Mouse (Mus musculus) hindbrain, embryonic 10.5 days (tissue): ENCODE results near the gene Qrfp. TPM values are rescaled to one million over a fixed set of nuclear protein-coding genes. Genes with fewer than 3 reads are reported as not detected.

Experiments
- DNase-seq: peaks from one replicate; pipeline ENCODE4 v3.0.0-alpha.2; 2017; ENCODE audit warnings: low spot score
- H3K27ac ChIP-seq: fragments of 300-500 bp; sonication (generic); 2 replicates; pipeline ENCODE4 v1.5.1; 2016; ENCODE audit warnings: mild to moderate bottlenecking, moderate library complexity
- H3K27me3 ChIP-seq: fragments of 300-500 bp; sonication (generic); 2 replicates; pipeline ENCODE4 v1.6.1; 2016; ENCODE audit warnings: mild to moderate bottlenecking; ENCODE audit not compliant: poor library complexity, insufficient read depth, severe bottlenecking
- H3K36me3 ChIP-seq: fragments of 300-500 bp; sonication (generic); 2 replicates; pipeline ENCODE4 v1.6.1; 2016; ENCODE audit warnings: mild to moderate bottlenecking, moderate library complexity
- H3K4me1 ChIP-seq: fragments of 300-500 bp; sonication (generic); replicated peaks from 2 replicates; pipeline ENCODE4 v1.6.1; 2016; ENCODE audit warnings: mild to moderate bottlenecking
- H3K4me3 ChIP-seq: fragments of 300-500 bp; sonication (generic); 2 replicates; pipeline ENCODE4 v1.5.1; 2016; ENCODE audit warnings: mild to moderate bottlenecking, moderate library complexity
- H3K9me3 ChIP-seq: fragments of 300-500 bp; sonication (generic); 2 replicates; pipeline ENCODE4 v1.6.1; 2016; ENCODE audit warnings: mild to moderate bottlenecking, moderate library complexity
- WGBS: fragments of 180-500 bp; shearing (Covaris S2); methylation state at CpG from one replicate; pipeline ENCODE4 v1.1.7; 2016; 5-methylcytosine and 5-hydroxymethylcytosine counted together
- polyA plus RNA-seq: library from polyadenylated mRNA; unstranded; fragments of >200 nt; fragmentation: Nextera tagmentation; extraction: Ambion mirVana; gene quantifications from 2 replicates; pipeline ENCODE4 v1.2.1, GENCODE M21; 2016

Gene Qrfp
- polyA plus RNA-seq, 1 experiment from 2014 or later, result 0.20 TPM

GRCm38 (mm10) chr2:31809358-31809740, 1.0 kb downstream of the Qrfp start:
- WGBS, result 40% methylated on average over 2 of the region's 2 CpGs
- no peak overlapping the region for H3K4me3 ChIP-seq
- H3K36me3 ChIP-seq, result peaks cover 9% of the 10 kb centered on the region
- DNase-seq, result no peak
- H3K27ac ChIP-seq, result peak overlapping the region; percentile 45; the same call in 1 of the 2 replicates
- peaks cover 17% of the 10 kb centered on the region; the same call in 1 of the 2 replicates for H3K27me3 ChIP-seq
- no peaks in the 10 kb centered on the region for H3K9me3 ChIP-seq
- H3K4me1 ChIP-seq, result peaks cover 73% of the 10 kb centered on the region

GRCm38 (mm10) chr2:31808410-31809357, 1.7 kb downstream of the Qrfp start:
- 40% methylated on average over 28 of the region's 28 CpGs for WGBS
- peaks cover 73% of the 10 kb centered on the region for H3K4me1 ChIP-seq
- H3K27ac ChIP-seq, result peak overlapping the region; percentile 66
- peaks cover 14% of the 10 kb centered on the region; the same call in 1 of the 2 replicates for H3K27me3 ChIP-seq
- peak overlapping the region; percentile 2; the same call in 1 of the 2 replicates for H3K4me3 ChIP-seq
- no peak for DNase-seq
- H3K36me3 ChIP-seq, result peaks cover 16% of the 10 kb centered on the region
- H3K9me3 ChIP-seq, result no peaks in the 10 kb centered on the region

GRCm38 (mm10) chr2:31806639-31807382, 3.6 kb downstream of the Qrfp start:
- Histone ChIP-seq H3K27me3 (peaks cover 8% of the 10 kb centered on the region; the same call in 1 of the 2 replicates), H3K4me3 (no peak overlapping the region; the same call in 1 of the 2 replicates), H3K27ac (peak overlapping the region; percentile 74), H3K9me3 (no peaks in the 10 kb centered on the region), H3K4me1 (peaks cover 71% of the 10 kb centered on the region), H3K36me3 (peaks cover 35% of the 10 kb centered on the region)
- DNase-seq, result no peak
- 31% methylated on average over 9 of the region's 9 CpGs for WGBS

GRCm38 (mm10) chr2:31803480-31803879, 6.9 kb downstream of the Qrfp start:
- no peaks in the 10 kb centered on the region for H3K9me3 ChIP-seq
- peaks cover 42% of the 10 kb centered on the region for H3K4me1 ChIP-seq
- no peak for DNase-seq
- no peaks in the 10 kb centered on the region for H3K27me3 ChIP-seq
- H3K27ac ChIP-seq, result no peak overlapping the region
- peaks cover 68% of the 10 kb centered on the region for H3K36me3 ChIP-seq
- 91% methylated on average over 14 of the region's 14 CpGs for WGBS
- H3K4me3 ChIP-seq, result no peak overlapping the region

- no peak overlapping the region for H3K4me3 ChIP-seq
- 94% methylated on average over 8 of the region's 8 CpGs for WGBS
- no peak overlapping the region for H3K27ac ChIP-seq
- DNase-seq, result no peak
- peaks cover 35% of the 10 kb centered on the region for H3K4me1 ChIP-seq
- no peaks in the 10 kb centered on the region for H3K27me3 ChIP-seq
- H3K36me3 ChIP-seq, result peaks cover 75% of the 10 kb centered on the region
- H3K9me3 ChIP-seq, result no peaks in the 10 kb centered on the region
Measured at GRCm38 (mm10) chr2:31802811-31803210, 7.6 kb downstream of the Qrfp start.

- 96% methylated on average over 9 of the region's 9 CpGs for WGBS
- Histone ChIP-seq H3K36me3 (peaks cover 89% of the 10 kb centered on the region), H3K27ac (0 out of 2 replicates have a peak overlapping the region, but pooled peaks have one; percentile 25), H3K27me3 (no peaks in the 10 kb centered on the region), H3K4me3 (no peak overlapping the region), H3K9me3 (no peaks in the 10 kb centered on the region), H3K4me1 (peaks cover 21% of the 10 kb centered on the region)
- no peak for DNase-seq
Measured at GRCm38 (mm10) chr2:31801416-31801815, 9.0 kb downstream of the Qrfp start.

GRCm38 (mm10) chr2:31796943-31797342, 13.4 kb downstream of the Qrfp start:
- DNase-seq, result no peak
- Histone ChIP-seq H3K27ac (no peak overlapping the region), H3K9me3 (no peaks in the 10 kb centered on the region), H3K4me1 (no peaks in the 10 kb centered on the region), H3K4me3 (no peak overlapping the region), H3K27me3 (no peaks in the 10 kb centered on the region), H3K36me3 (peaks cover 100% of the 10 kb centered on the region)
- 87% methylated on average over 3 of the region's 3 CpGs for WGBS

GRCm38 (mm10) chr2:31792611-31793010, 17.8 kb downstream of the Qrfp start:
- 82% methylated on average over 6 of the region's 6 CpGs for WGBS
- Histone ChIP-seq H3K4me3 (no peak overlapping the region), H3K27me3 (no peaks in the 10 kb centered on the region), H3K9me3 (no peaks in the 10 kb centered on the region), H3K27ac (no peak overlapping the region), H3K4me1 (no peaks in the 10 kb centered on the region), H3K36me3 (peaks cover 100% of the 10 kb centered on the region)
- DNase-seq, result no peak

GRCm38 (mm10) chr2:31791260-31791659, 19.1 kb downstream of the Qrfp start:
- 88% methylated on average over 8 of the region's 8 CpGs for WGBS
- Histone ChIP-seq H3K36me3 (peaks cover 100% of the 10 kb centered on the region), H3K9me3 (no peaks in the 10 kb centered on the region), H3K4me3 (no peak overlapping the region), H3K4me1 (0 out of 2 replicates have a peak, but pooled peaks cover 3% of the 10 kb centered on the region), H3K27me3 (no peaks in the 10 kb centered on the region), H3K27ac (no peak overlapping the region)
- no peak for DNase-seq

- Histone ChIP-seq H3K27ac (no peak overlapping the region), H3K9me3 (no peaks in the 10 kb centered on the region), H3K27me3 (no peaks in the 10 kb centered on the region), H3K4me1 (0 out of 2 replicates have a peak, but pooled peaks cover 3% of the 10 kb centered on the region), H3K4me3 (no peak overlapping the region), H3K36me3 (peaks cover 100% of the 10 kb centered on the region)
- DNase-seq, result no peak
- 89% methylated on average over 13 of the region's 13 CpGs for WGBS
Measured at GRCm38 (mm10) chr2:31790728-31791251, 19.6 kb downstream of the Qrfp start.

- Histone ChIP-seq H3K27me3 (no peaks in the 10 kb centered on the region), H3K4me1 (0 out of 2 replicates have a peak, but pooled peaks cover 3% of the 10 kb centered on the region), H3K4me3 (no peak overlapping the region), H3K36me3 (peaks cover 100% of the 10 kb centered on the region), H3K27ac (no peak overlapping the region), H3K9me3 (no peaks in the 10 kb centered on the region)
- DNase-seq, result no peak
- 95% methylated on average over 2 of the region's 2 CpGs for WGBS
Measured at GRCm38 (mm10) chr2:31789215-31789614, 21.2 kb downstream of the Qrfp start.

GRCm38 (mm10) chr2:31788227-31788626, 22.2 kb downstream of the Qrfp start:
- WGBS, result 87% methylated on average over 3 of the region's 3 CpGs
- no peak for DNase-seq
- Histone ChIP-seq H3K27ac (no peak overlapping the region), H3K4me3 (no peak overlapping the region), H3K36me3 (peaks cover 100% of the 10 kb centered on the region), H3K4me1 (0 out of 2 replicates have a peak, but pooled peaks cover 3% of the 10 kb centered on the region), H3K9me3 (no peaks in the 10 kb centered on the region), H3K27me3 (no peaks in the 10 kb centered on the region)
